Mouse (Mus musculus) kidney, embryonic 15.5 days (tissue): ENCODE results near the gene Olfr527. TPM values are rescaled to one million over a fixed set of nuclear protein-coding genes. Genes with fewer than 3 reads are reported as not detected.

Source experiments
- polyA plus RNA-seq: library from polyadenylated mRNA; unstranded; fragments of >200 nt; fragmentation: Nextera tagmentation; extraction: Ambion mirVana; gene quantifications from 2 replicates; pipeline ENCODE4 v1.2.1, GENCODE M21; 2015

Olfr527 gene
- polyA plus RNA-seq, 1 experiment from 2014 or later, result not detected

Other genes with a start within 250 kb of the Olfr527 start
- gene Prap1, start 240.6 kb upstream of the Olfr527 start, polyA plus RNA-seq, result 0.28 TPM in 1 of 2 replicates, not detected in the other
- gene Fuom, start 231.6 kb upstream of the Olfr527 start, polyA plus RNA-seq, result 34.7 and 35.8 TPM in 2 replicates
- 18.0 and 23.3 TPM in 2 replicates for gene Paox, start 218.2 kb upstream of the Olfr527 start, polyA plus RNA-seq
- gene Echs1, start 217.5 kb upstream of the Olfr527 start, polyA plus RNA-seq, result 166 and 171 TPM in 2 replicates
- gene Mtg1, start 196.5 kb upstream of the Olfr527 start, polyA plus RNA-seq, result 26.3 and 28.1 TPM in 2 replicates
- 0.48 and 0.55 TPM in 2 replicates for gene Sprn, start 179.1 kb upstream of the Olfr527 start, polyA plus RNA-seq
- gene Olfr522, start 169.3 kb upstream of the Olfr527 start, polyA plus RNA-seq, result not detected in 2 replicates
- gene Olfr523, start 160.8 kb upstream of the Olfr527 start, polyA plus RNA-seq, result not detected in 2 replicates
- gene Olfr524, start 128.1 kb upstream of the Olfr527 start, polyA plus RNA-seq, result not detected in 2 replicates
- not detected in 2 replicates for gene Cd163l1, start 115.8 kb upstream of the Olfr527 start, polyA plus RNA-seq
- gene 5830411N06Rik, start 86.7 kb upstream of the Olfr527 start, polyA plus RNA-seq, result not detected in 2 replicates
- not detected in 2 replicates for gene Olfr525, start 13.2 kb upstream of the Olfr527 start, polyA plus RNA-seq
- not detected in 2 replicates for gene Olfr60, start 27.7 kb downstream of the Olfr527 start, polyA plus RNA-seq
- not detected in 2 replicates for gene Olfr530, start 42.3 kb downstream of the Olfr527 start, polyA plus RNA-seq
- gene Olfr531, start 68.9 kb downstream of the Olfr527 start, polyA plus RNA-seq, result not detected in 2 replicates
- gene Olfr532, start 87.6 kb downstream of the Olfr527 start, polyA plus RNA-seq, result not detected in 2 replicates
- gene Olfr533, start 129.4 kb downstream of the Olfr527 start, polyA plus RNA-seq, result not detected in 2 replicates
- not detected in 2 replicates for gene Olfr535, start 150.2 kb downstream of the Olfr527 start, polyA plus RNA-seq
- gene Olfr536, start 173.4 kb downstream of the Olfr527 start, polyA plus RNA-seq, result not detected in 2 replicates
- not detected in 2 replicates for gene Olfr538, start 233.9 kb downstream of the Olfr527 start, polyA plus RNA-seq